Mouse (Mus musculus) liver, adult 2 months (tissue): Measurements from ENCODE around the gene Fsd1. TPM values are rescaled to one million over a fixed set of nuclear protein-coding genes. Genes with fewer than 3 reads are reported as not detected.

Source experiments
- DNase-seq: peaks from one replicate; pipeline ENCODE4 v3.0.0-alpha.2; 2011; ENCODE audit warnings: low read depth, low spot score; ENCODE audit errors: extremely low read depth
- H3K27ac ChIP-seq: fragments of 200-500 bp; replicated peaks from 2 replicates; pipeline ENCODE4 v1.5.1; 2012; ENCODE audit warnings: low read depth, mild to moderate bottlenecking, control low read depth, inconsistent platforms, low read length; ENCODE audit not compliant: insufficient read depth
- H3K27me3 ChIP-seq: fragments of 200-500 bp; 2 replicates; pipeline ENCODE4 v1.6.1; 2012; ENCODE audit warnings: mild to moderate bottlenecking, moderate library complexity, low read length, inconsistent platforms; ENCODE audit not compliant: control insufficient read depth, insufficient read depth
- H3K36me3 ChIP-seq: fragments of 200-500 bp; 2 replicates; pipeline ENCODE4 v1.6.1; 2012; ENCODE audit warnings: low read length, inconsistent platforms; ENCODE audit not compliant: control insufficient read depth, insufficient read depth
- H3K4me1 ChIP-seq: fragments of 200-500 bp; 2 replicates; pipeline ENCODE4 v1.6.1; 2011; ENCODE audit warnings: low read length; ENCODE audit not compliant: control insufficient read depth, insufficient read depth
- H3K4me3 ChIP-seq: fragments of 200-500 bp; 2 replicates; pipeline ENCODE4 v1.5.1; 2011; ENCODE audit warnings: low read depth, mild to moderate bottlenecking, control low read depth, low read length, moderate library complexity; ENCODE audit not compliant: insufficient read depth
- H3K79me2 ChIP-seq: fragments of 200-500 bp; 2 replicates; pipeline ENCODE4 v1.6.1; 2012; ENCODE audit warnings: inconsistent platforms, mild to moderate bottlenecking, low read length, moderate library complexity; ENCODE audit not compliant: control insufficient read depth, insufficient read depth
- H3K9ac ChIP-seq: fragments of 200-500 bp; 2 replicates; pipeline ENCODE4 v1.6.1; 2012; ENCODE audit warnings: low read depth, mild to moderate bottlenecking, control low read depth, inconsistent platforms, low read length
- CTCF ChIP-seq: fragments of 200-500 bp; IDR thresholded peaks from 2 replicates; pipeline ENCODE4 v1.5.1; 2011; ENCODE audit warnings: low read depth, low read length, control low read depth
- POLR2A ChIP-seq: fragments of 200-500 bp; IDR thresholded peaks from 2 replicates; pipeline ENCODE4 v1.6.1; 2011; ENCODE audit warnings: low read length, control low read depth; ENCODE audit not compliant: insufficient read depth; ENCODE audit errors: extremely low read depth
- WGBS: fragments of 180-500 bp; shearing (Covaris S2); methylation state at CpG from one replicate; pipeline ENCODE4 v1.1.7; 2018; 5-methylcytosine and 5-hydroxymethylcytosine counted together
- polyA plus RNA-seq: library from polyadenylated mRNA; depleted of rRNA; stranded (reverse); fragments of >200 nt; gene quantifications from 2 replicates; pipeline ENCODE4 v1.2.3, GENCODE M21; 2012
- total RNA-seq: library from RNA; depleted of rRNA; stranded (reverse); fragments of >200 nt; gene quantifications from 2 replicates; pipeline ENCODE4 v1.2.3, GENCODE M21; 2014

Fsd1 gene
- total and polyA plus RNA-seq, 2 experiments: not detected

- TF ChIP-seq POLR2A: no peak
- TF ChIP-seq CTCF: no peak
- Histone ChIP-seq H3K27ac (no peak overlapping the region), H3K4me1 (peaks cover 14% of the 10 kb centered on the region), H3K27me3 (no peaks in the 10 kb centered on the region), H3K79me2 (peaks cover 3% of the 10 kb centered on the region; the same call in 1 of the 2 replicates), H3K4me3 (no peak overlapping the region), H3K36me3 (peaks cover 13% of the 10 kb centered on the region), H3K9ac (no peak overlapping the region)
- 80% methylated on average over 3 of the region's 3 CpGs for WGBS
- DNase-seq: no peak
Observed at GRCm38 (mm10) chr17:56003000-56003399, 16.7 kb downstream of the Fsd1 start.

- H3K27ac ChIP-seq: peak within 1 kb of the TSS; percentile 92
- H3K36me3 ChIP-seq: peaks cover 11% of the 10 kb centered on the region
- peak within 1 kb of the TSS; percentile 83 for H3K9ac ChIP-seq
- peaks cover 23% of the 10 kb centered on the region for H3K4me1 ChIP-seq
- H3K27me3 ChIP-seq: no peaks in the 10 kb centered on the region
- peak; percentile 34; the same call in 1 of the 2 replicates for TF ChIP-seq POLR2A
- TF ChIP-seq CTCF: no peak
- peak; percentile 96 for DNase-seq
- peak within 1 kb of the TSS; percentile 68 for H3K4me3 ChIP-seq
- 5% methylated on average over 13 of the region's 13 CpGs for WGBS
- peaks cover 3% of the 10 kb centered on the region; the same call in 1 of the 2 replicates for H3K79me2 ChIP-seq
Observed at GRCm38 (mm10) chr17:56005415-56006061, 19.2 kb downstream of the Fsd1 start, which contains the start of the genes Stap2 and Mpnd. TSS of gene Stap2 (minus strand) at chr17:56005584. TSS of gene Mpnd (plus strand) at chr17:56005711.

DNA sequence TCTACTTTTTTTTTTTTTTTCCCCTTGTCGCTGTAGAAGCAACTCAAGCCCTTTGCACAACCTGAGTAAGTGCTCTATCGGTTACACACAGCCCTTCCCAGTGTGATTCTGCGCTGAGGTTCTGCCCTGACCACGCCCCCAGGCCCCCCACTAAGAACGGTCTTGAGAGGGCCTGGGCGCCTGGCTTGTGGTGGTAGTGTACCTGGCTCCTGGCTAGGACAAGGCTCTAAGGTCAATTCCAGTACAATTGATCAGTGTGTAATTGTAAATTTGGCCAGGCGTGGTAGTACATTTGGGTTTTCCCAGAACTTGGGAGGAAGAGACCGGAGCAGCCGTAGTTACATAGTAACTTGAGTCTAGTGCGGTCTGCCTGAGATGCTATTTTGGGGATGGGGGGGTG, 20.6 kb downstream of the Fsd1 start:
- Histone ChIP-seq H3K27me3 (no peaks in the 10 kb centered on the region), H3K27ac (peak overlapping the region; percentile 93), H3K36me3 (peaks cover 2% of the 10 kb centered on the region; the same call in 1 of the 2 replicates), H3K79me2 (peaks cover 3% of the 10 kb centered on the region; the same call in 1 of the 2 replicates), H3K4me1 (peaks cover 26% of the 10 kb centered on the region), H3K9ac (peak overlapping the region; percentile 58), H3K4me3 (no peak overlapping the region)
- DNase-seq: peak; percentile 91
- 24% methylated on average over 10 of the region's 10 CpGs for WGBS
- TF ChIP-seq CTCF: no peak
- TF ChIP-seq POLR2A: no peak

- Histone ChIP-seq H3K4me3 (peak overlapping the region; percentile 17; the same call in 1 of the 2 replicates), H3K9ac (peak overlapping the region; percentile 33), H3K27ac (peak overlapping the region; percentile 93), H3K4me1 (peaks cover 26% of the 10 kb centered on the region), H3K36me3 (no peaks in the 10 kb centered on the region; the same call in 1 of the 2 replicates), H3K79me2 (peaks cover 3% of the 10 kb centered on the region; the same call in 1 of the 2 replicates), H3K27me3 (no peaks in the 10 kb centered on the region)
- TF ChIP-seq POLR2A (no peak), CTCF (no peak)
- WGBS: 10% methylated on average over 14 of the region's 14 CpGs
- no peak for DNase-seq
Observed at GRCm38 (mm10) chr17:56007444-56008355, 21.4 kb downstream of the Fsd1 start.

GRCm38 (mm10) chr17:56008356-56009087, 22.2 kb downstream of the Fsd1 start:
- under 1% methylated on average over 21 of the region's 21 CpGs for WGBS
- Histone ChIP-seq H3K79me2 (peaks cover 3% of the 10 kb centered on the region; the same call in 1 of the 2 replicates), H3K27ac (peak overlapping the region; percentile 84), H3K4me3 (peak overlapping the region; percentile 80), H3K36me3 (no peaks in the 10 kb centered on the region; the same call in 1 of the 2 replicates), H3K4me1 (peaks cover 26% of the 10 kb centered on the region), H3K27me3 (no peaks in the 10 kb centered on the region), H3K9ac (peak overlapping the region; percentile 65)
- peak; percentile 95 for DNase-seq
- TF ChIP-seq POLR2A (0 out of 2 replicates have a peak, but pooled peaks have one; percentile 45), CTCF (no peak)
